In the genomic region with DNA sequence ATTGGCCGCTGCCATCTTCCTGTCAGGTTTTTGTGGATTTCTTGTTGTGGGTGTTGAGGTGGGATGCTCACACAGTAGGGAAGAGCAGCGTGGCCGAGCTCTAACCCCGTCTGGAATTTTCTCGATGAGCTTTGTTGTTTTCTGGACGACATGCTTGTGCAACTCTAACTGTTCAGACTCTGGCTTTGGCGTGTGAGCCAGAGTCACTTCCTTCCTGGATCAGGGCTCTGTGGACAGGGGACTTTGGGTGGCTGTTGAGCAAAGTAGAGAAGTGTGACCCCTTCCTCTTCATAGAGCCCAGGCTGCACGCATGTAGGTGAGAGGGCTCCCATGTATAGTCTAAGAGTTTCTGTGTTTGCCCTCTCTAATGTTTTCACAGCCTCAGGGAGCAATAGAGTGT, we compare ENCODE assay signal across 17 mouse cellular contexts. TPM values are rescaled to one million over a fixed set of nuclear protein-coding genes. Genes with fewer than 3 reads are reported as not detected.
DNase-seq lines count a peak whose midpoint lies in the region; ATAC-seq and TF ChIP-seq lines count a peak whose summit lies in the region.
"Had no signal": no experiment of that assay in that cellular context is flagged by ENCODE, and none has a peak within 500 bp of the region (broad histone marks: within the 10 kb centered on the region; RNA-seq: fewer than 3 reads in every experiment).

No protein-coding gene starts in this region.

- H3K4me3 ChIP-seq in kidney, embryonic 14.5 days (ENCODE audit: low read length): no peak overlapping the region
- no peak overlapping the region for H3K4me3 ChIP-seq in spleen, adult 2 months (ENCODE audit: extremely low read depth, insufficient read depth, insufficient read length)
- no peak overlapping the region for H3K4me3 ChIP-seq in macrophage (ENCODE audit: inconsistent target)
- H3K4me3 ChIP-seq: heart, embryonic 12.5 days; hindbrain, embryonic 12.5 days; intestine, embryonic 15.5 days; limb, embryonic 10.5 days; midbrain, embryonic 15.5 days had no signal

- WGBS in kidney, embryonic 14.5 days: 70% methylated on average over 8 of the region's 8 CpGs
- WGBS in spleen, adult 2 months: 32% methylated on average over 8 of the region's 8 CpGs
- WGBS in macrophage (ENCODE audit: missing documents): 0% methylated on average over 8 of the region's 8 CpGs

- H3K4me1 ChIP-seq in kidney, embryonic 14.5 days (ENCODE audit: control insufficient read depth, insufficient read depth, low read length): 0 out of 2 replicates have a peak, but pooled peaks cover 4% of the 10 kb centered on the region
- peaks cover 45% of the 10 kb centered on the region; the same call in 1 of the 2 replicates for H3K4me1 ChIP-seq in spleen, adult 2 months (ENCODE audit: control insufficient read depth, insufficient read depth, insufficient read length)
- H3K4me1 ChIP-seq: hindbrain, embryonic 12.5 days; midbrain, embryonic 15.5 days had no signal

- no peaks in the 10 kb centered on the region for H3K27me3 ChIP-seq in kidney, embryonic 14.5 days (ENCODE audit: control insufficient read depth, insufficient read depth, low read length)
- no peaks in the 10 kb centered on the region for H3K27me3 ChIP-seq in spleen, adult 2 months (ENCODE audit: control insufficient read depth, insufficient read depth, low read length)
- H3K27me3 ChIP-seq: heart, embryonic 12.5 days; hindbrain, embryonic 12.5 days; intestine, embryonic 15.5 days; midbrain, embryonic 15.5 days had no signal

- peaks cover 100% of the 10 kb centered on the region for H3K79me2 ChIP-seq in macrophage (ENCODE audit: inconsistent target)

- H3K27ac ChIP-seq in kidney, embryonic 14.5 days (ENCODE audit: low read depth, low read length): no peak overlapping the region
- H3K27ac ChIP-seq in spleen, adult 2 months (ENCODE audit: insufficient read depth, low read length): peak overlapping the region; percentile 66
- H3K27ac ChIP-seq in macrophage: peak overlapping the region; percentile 76
- H3K27ac ChIP-seq: hindbrain, embryonic 12.5 days; intestine, embryonic 15.5 days; limb, embryonic 10.5 days; midbrain, embryonic 15.5 days had no signal

- ATAC-seq in kidney, embryonic 14.5 days (ENCODE audit: low FRiP score, low TSS enrichment): no peak
- ATAC-seq: forebrain, embryonic 14.5 days; intestine, embryonic 15.5 days; midbrain, embryonic 15.5 days had no signal

- no peaks in the 10 kb centered on the region for H3K9me3 ChIP-seq in kidney, embryonic 14.5 days (ENCODE audit: control insufficient read depth, low read length)
- H3K9me3 ChIP-seq: heart, embryonic 12.5 days; hindbrain, embryonic 12.5 days; intestine, embryonic 15.5 days; limb, embryonic 10.5 days; midbrain, embryonic 15.5 days had no signal

- TF ChIP-seq CTCF in spleen, adult 2 months (IDR thresholded peaks at IDR 0.05; ENCODE audit: extremely low read depth, insufficient read depth, insufficient read length, insufficient replicate concordance): no peak

- no peak overlapping the region for H3K9ac ChIP-seq in kidney, embryonic 14.5 days (ENCODE audit: low read depth, low read length)
- H3K9ac ChIP-seq: heart, embryonic 12.5 days; hindbrain, embryonic 12.5 days; intestine, embryonic 15.5 days; lung, embryonic 14.5 days; midbrain, embryonic 15.5 days had no signal

- peak; percentile 28 to 35 for DNase-seq in kidney, postnatal 36 days
- no peak for DNase-seq in spleen, adult 2 months (ENCODE audit: low read depth in 1 of 2, low spot score in 2 of 2)
- DNase-seq in spleen, adult 18-20 months: no peak
- no peak for DNase-seq in urinary bladder, adult 2 months (ENCODE audit: low spot score)
- no peak for DNase-seq in gastrocnemius, postnatal 4 days (ENCODE audit: low spot score in 2 of 2)
- DNase-seq: adrenal gland, adult 2 months; cerebellum, adult 8-10 months; embryo, embryonic 11 days; lung, embryonic 14.5 days had no signal

- H3K36me3 ChIP-seq in kidney, embryonic 14.5 days (ENCODE audit: control insufficient read depth, insufficient read depth, low read length): no peaks in the 10 kb centered on the region
- peaks cover 7% of the 10 kb centered on the region; the same call in 1 of the 2 replicates for H3K36me3 ChIP-seq in spleen, adult 2 months (ENCODE audit: control insufficient read depth, insufficient read depth, low read length)
- H3K36me3 ChIP-seq in macrophage (ENCODE audit: inconsistent target): peaks cover 20% of the 10 kb centered on the region; the same call in 1 of the 2 replicates
- H3K36me3 ChIP-seq: heart, embryonic 12.5 days; hindbrain, embryonic 12.5 days; intestine, embryonic 15.5 days; limb, embryonic 10.5 days; midbrain, embryonic 15.5 days had no signal

- TF ChIP-seq POLR2A in spleen, adult 2 months (IDR thresholded peaks at IDR 0.05; ENCODE audit: low read depth, low read length): no peak

- H3K4me2 ChIP-seq in kidney, embryonic 14.5 days (replicated peaks; ENCODE audit: low read depth, low read length): no peak overlapping the region
- H3K4me2 ChIP-seq: heart, embryonic 12.5 days; hindbrain, embryonic 12.5 days; intestine, embryonic 15.5 days; lung, embryonic 14.5 days; midbrain, embryonic 15.5 days had no signal

RNA-seq across cellular contexts. Expression of a gene that starts 15.8 kb away (rescaled TPM):
- polyA plus RNA-seq in kidney, embryonic 14.5 days (2014; fragmentation: Nextera tagmentation; extraction: Ambion mirVana): 1.9 and 2.6 TPM in 2 replicates
- polyA plus RNA-seq in spleen, adult 2 months (2012; rRNA removed): 42.4 and 56.2 TPM in 2 replicates
- 100 to 1,000 TPM; 124 to 877 (median 414) TPM for total RNA-seq in macrophage (2018; cell fraction: chromatin; rRNA removed)
- total RNA-seq in macrophage (2018; cell fraction: cytosol; rRNA removed): 100 to 1,000 TPM in 6 of 26 experiments, 10 to 100 TPM in 20; 31.3 to 188 (median 58.0) TPM
- total RNA-seq in macrophage (2018; cell fraction: nucleus; rRNA removed): 100 to 1,000 TPM in 23 of 26 experiments, 10 to 100 TPM in 3; 76.4 to 499 (median 338) TPM
- 37.2 to 60.7 TPM (median 44.6 TPM) in 3 replicates for polyA plus RNA-seq in macrophage (2018)
- 69.3 and 91.4 TPM in 2 replicates for polyA plus RNA-seq in urinary bladder, adult 2 months (2012; rRNA removed)
- total RNA-seq in gastrocnemius, postnatal 4 days (2021): 10 to 100 TPM in 1 of 2 experiments, 1 to 10 TPM in 1; 9.5 to 10.7 TPM

RNA-seq across cellular contexts. Expression of a gene that starts 30.3 kb away (rescaled TPM):
- polyA plus RNA-seq in kidney, embryonic 14.5 days (2014; fragmentation: Nextera tagmentation; extraction: Ambion mirVana): 25.9 and 40.7 TPM in 2 replicates
- polyA plus RNA-seq in spleen, adult 2 months (2012; rRNA removed): 18.7 and 19.3 TPM in 2 replicates
- 10 to 100 TPM in 4 of 26 experiments, 1 to 10 TPM in 22; 2.6 to 11.8 (median 7.7) TPM for total RNA-seq in macrophage (2018; cell fraction: chromatin; rRNA removed)
- 10 to 100 TPM in 23 of 26 experiments, 1 to 10 TPM in 3; 7.6 to 18.9 (median 14.0) TPM for total RNA-seq in macrophage (2018; cell fraction: cytosol; rRNA removed)
- total RNA-seq in macrophage (2018; cell fraction: nucleus; rRNA removed): 10 to 100 TPM in 17 of 26 experiments, 1 to 10 TPM in 9; 4.2 to 18.9 (median 11.0) TPM
- 9.9 to 17.1 TPM (median 13.7 TPM) in 3 replicates for polyA plus RNA-seq in macrophage (2018)
- 14.9 and 22.5 TPM in 2 replicates for polyA plus RNA-seq in urinary bladder, adult 2 months (2012; rRNA removed)
- total RNA-seq in gastrocnemius, postnatal 4 days (2021): 10 to 100 TPM; 16.1 to 20.1 TPM

RNA-seq across cellular contexts. Expression of a gene that starts 42.7 kb away (rescaled TPM):
- 0.93 and 1.9 TPM in 2 replicates for polyA plus RNA-seq in kidney, embryonic 14.5 days (2014; fragmentation: Nextera tagmentation; extraction: Ambion mirVana)
- polyA plus RNA-seq in spleen, adult 2 months (2012; rRNA removed): 24.3 and 27.4 TPM in 2 replicates
- 100 to 1,000 TPM in 25 of 26 experiments, 10 to 100 TPM in 1; 60.7 to 404 (median 167) TPM for total RNA-seq in macrophage (2018; cell fraction: chromatin; rRNA removed)
- total RNA-seq in macrophage (2018; cell fraction: cytosol; rRNA removed): 10 to 100 TPM; 34.1 to 79.6 (median 45.1) TPM
- 100 to 1,000 TPM in 14 of 26 experiments, 10 to 100 TPM in 12; 68.7 to 260 (median 106) TPM for total RNA-seq in macrophage (2018; cell fraction: nucleus; rRNA removed)
- 31.1 to 76.3 TPM (median 53.5 TPM) in 3 replicates for polyA plus RNA-seq in macrophage (2018)
- 29.3 and 31.7 TPM in 2 replicates for polyA plus RNA-seq in urinary bladder, adult 2 months (2012; rRNA removed)
- total RNA-seq in gastrocnemius, postnatal 4 days (2021): 10 to 100 TPM; 39.9 to 45.0 TPM

RNA-seq across cellular contexts. Expression of a gene that starts 49.5 kb away (rescaled TPM):
- polyA plus RNA-seq in kidney, embryonic 14.5 days (2014; fragmentation: Nextera tagmentation; extraction: Ambion mirVana): 233 and 273 TPM in 2 replicates
- 97.5 and 107 TPM in 2 replicates for polyA plus RNA-seq in spleen, adult 2 months (2012; rRNA removed)
- 10 to 100 TPM; 15.4 to 54.4 (median 26.9) TPM for total RNA-seq in macrophage (2018; cell fraction: chromatin; rRNA removed)
- 100 to 1,000 TPM; 145 to 203 (median 173) TPM for total RNA-seq in macrophage (2018; cell fraction: cytosol; rRNA removed)
- 10 to 100 TPM; 32.5 to 92.7 (median 63.3) TPM for total RNA-seq in macrophage (2018; cell fraction: nucleus; rRNA removed)
- 119 to 193 TPM (median 182 TPM) in 3 replicates for polyA plus RNA-seq in macrophage (2018)
- polyA plus RNA-seq in urinary bladder, adult 2 months (2012; rRNA removed): 176 and 195 TPM in 2 replicates
- total RNA-seq in gastrocnemius, postnatal 4 days (2021): 10 to 100 TPM; 96.6 to 98.6 TPM

RNA-seq across cellular contexts. Expression of a gene that starts 53.6 kb away (rescaled TPM):
- 0.28 and 1.0 TPM in 2 replicates for polyA plus RNA-seq in kidney, embryonic 14.5 days (2014; fragmentation: Nextera tagmentation; extraction: Ambion mirVana)
- polyA plus RNA-seq in spleen, adult 2 months (2012; rRNA removed): not detected in 2 replicates
- total RNA-seq in macrophage (2018; cell fraction: chromatin; rRNA removed): not detected
- total RNA-seq in macrophage (2018; cell fraction: cytosol; rRNA removed): not detected
- under 1 TPM in 1 of 26 experiments, not detected in 25; 0.77 TPM for total RNA-seq in macrophage (2018; cell fraction: nucleus; rRNA removed)
- polyA plus RNA-seq in macrophage (2018): not detected in 3 replicates
- polyA plus RNA-seq in urinary bladder, adult 2 months (2012; rRNA removed): not detected in 2 replicates
- not detected for total RNA-seq in gastrocnemius, postnatal 4 days (2021)
- polyA plus RNA-seq: forebrain, embryonic 14.5 days; heart, embryonic 12.5 days; intestine, embryonic 15.5 days had no signal

Comparison
In these comparisons a context has a peak if more than half of its experiments do, and no peak if none do; other contexts are left out.
1. DNase-seq: peak in kidney, postnatal 36 days (2 of 2); none in spleen, adult 2 months (0 of 2), spleen, adult 18-20 months (0 of 2), urinary bladder, adult 2 months (single experiment) and gastrocnemius, postnatal 4 days (0 of 2).
2. RNA of a gene that starts 15.8 kb away (polyA plus RNA-seq): 69.3 to 91.4 TPM in urinary bladder, adult 2 months, 37.2 to 60.7 TPM in macrophage and 42.4 to 56.2 TPM in spleen, adult 2 months; 1.9 to 2.6 TPM in kidney, embryonic 14.5 days; every median in the first group is over 10 times any median in the second.